Mouse (Mus musculus): ENCODE data around the gene Mthfsl.
"Not testable (repeated sequence)": the region's sequence is repeated elsewhere in the genome, so short reads cannot be mapped to it uniquely, and the experiment has no call there.

Mthfsl gene

DNA sequence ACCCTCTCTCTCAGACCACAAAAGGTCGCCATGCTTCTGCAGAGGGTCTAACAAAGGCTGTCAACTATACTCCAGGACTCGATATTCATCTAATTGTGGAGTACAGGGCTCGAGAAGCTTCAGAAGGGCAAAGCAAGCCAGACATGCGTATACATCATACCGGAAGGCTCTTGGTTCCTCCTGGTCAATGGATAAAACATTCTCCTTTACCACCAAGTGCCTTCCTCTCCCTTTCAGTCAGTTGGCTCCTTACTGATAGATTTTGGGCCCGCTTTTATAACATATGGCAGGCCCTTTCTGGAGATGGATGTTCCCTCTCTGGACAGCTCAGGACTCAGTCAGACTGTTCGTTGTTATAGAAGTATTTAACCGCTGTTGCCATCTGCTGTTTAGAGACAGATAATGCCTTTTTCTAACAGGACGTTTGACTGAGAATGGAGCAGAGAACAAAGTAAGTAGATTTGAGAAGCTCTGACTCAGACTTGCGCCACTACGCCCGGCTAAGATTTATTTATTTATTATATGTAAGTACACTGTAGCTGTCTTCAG is at the start of gene Mthfsl:
Mthfsl (minus strand) TSS at position 308 of the 549 bp plus-strand sequence.
- DNase-seq (ENCODE audit: low read depth): peak; percentile 63

DNA sequence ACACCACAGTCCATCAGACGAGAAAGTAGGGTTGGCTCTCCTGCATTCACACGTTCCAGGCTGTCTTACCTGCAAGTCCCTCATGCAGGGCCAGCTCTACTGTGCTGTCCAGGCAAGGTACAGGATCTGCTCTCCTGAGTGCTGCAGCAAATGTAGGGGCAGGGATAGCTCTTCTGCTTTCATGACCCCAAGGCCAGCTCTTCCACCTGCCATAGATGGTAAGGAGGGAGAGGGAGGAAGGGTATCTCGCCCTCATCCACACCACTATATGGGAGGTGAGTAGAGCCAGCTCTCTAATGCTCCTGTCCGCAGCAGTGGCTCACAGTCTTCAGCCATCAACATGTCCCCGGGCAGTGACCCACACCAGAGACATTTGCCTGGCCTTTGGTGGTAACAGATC is 49.4 kb upstream of the Mthfsl start:
- not testable (repeated sequence) for DNase-seq (ENCODE audit: low read depth)

DNA sequence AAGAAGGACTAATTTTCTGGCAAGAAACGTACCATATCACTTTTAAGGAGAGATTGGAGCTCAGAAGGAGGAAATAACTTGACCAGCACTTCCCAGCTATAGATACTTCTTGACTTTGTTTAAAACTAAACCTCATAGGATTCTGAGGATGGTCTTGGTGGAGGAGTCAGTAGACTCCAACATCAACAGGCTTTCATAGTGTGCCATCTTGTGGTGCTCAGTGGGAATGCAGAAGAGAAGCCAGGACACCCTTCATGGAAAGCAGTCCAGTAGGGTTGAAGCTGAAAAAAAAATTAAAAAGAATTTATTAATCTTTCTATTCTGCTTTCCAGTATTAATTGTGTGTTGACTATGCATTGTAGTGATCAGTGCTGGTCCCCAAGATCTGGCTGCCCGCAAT is 26.6 kb upstream of the Mthfsl start:
- not testable (repeated sequence) for DNase-seq (ENCODE audit: low read depth)

DNA sequence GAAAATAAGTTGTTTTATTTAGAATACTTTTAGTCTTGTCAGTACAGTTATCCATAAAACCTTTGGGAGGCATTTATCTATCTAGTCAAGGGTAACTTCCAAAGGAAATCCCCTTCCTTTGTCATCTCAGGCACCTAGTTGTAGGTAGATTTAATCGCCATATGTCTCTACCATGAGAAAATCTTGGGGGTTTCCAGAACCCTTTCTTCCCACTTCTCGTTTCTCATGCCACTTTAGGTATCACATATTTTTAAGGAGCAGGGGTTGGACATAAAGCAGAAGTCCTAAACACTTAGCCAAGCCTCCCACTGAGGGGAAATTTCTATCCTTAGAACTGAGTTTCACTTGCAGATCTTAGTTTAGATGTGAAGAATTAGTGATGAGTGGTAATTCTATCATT is 25.9 kb upstream of the Mthfsl start:
- DNase-seq (ENCODE audit: low read depth): not testable (repeated sequence)

DNA sequence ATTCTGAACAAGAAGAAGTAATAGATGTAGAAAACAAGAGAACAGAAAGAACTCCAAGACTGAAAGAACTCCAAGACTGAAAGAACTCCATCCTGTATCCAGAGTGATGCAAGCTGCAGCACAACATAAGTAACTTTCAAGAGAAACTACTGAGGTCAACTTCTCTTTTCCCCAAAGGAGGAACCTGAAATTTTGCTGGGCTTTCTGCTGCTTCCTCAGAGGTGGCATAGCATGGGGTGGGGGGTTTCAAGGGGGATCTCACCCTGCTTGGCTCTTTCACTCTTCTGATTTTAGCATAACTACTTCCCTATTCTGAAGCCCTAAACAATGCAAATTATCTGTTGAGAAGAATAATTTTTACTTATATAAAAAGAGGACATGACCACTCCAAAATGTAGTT is 15.2 kb upstream of the Mthfsl start:
- DNase-seq (ENCODE audit: low read depth): not testable (repeated sequence)

DNA sequence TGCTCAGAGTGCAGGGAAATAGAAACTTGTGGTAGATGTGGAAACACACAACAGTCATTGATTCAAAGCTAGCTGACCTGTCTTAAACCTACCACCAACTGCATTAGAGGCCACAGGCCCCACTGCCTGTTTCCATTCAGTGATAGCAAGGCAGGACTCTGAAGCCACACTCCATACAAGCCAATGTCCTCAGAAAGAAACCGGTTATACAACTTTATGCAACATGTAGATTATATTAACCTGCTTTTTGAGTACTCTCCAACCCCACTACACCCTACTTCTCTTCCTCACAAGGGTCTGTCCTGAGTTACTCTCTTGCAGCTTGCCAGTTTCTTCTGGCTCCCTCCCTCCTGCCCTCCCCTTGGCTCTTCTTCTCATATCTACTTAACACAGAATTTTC is 13.1 kb upstream of the Mthfsl start:
- DNase-seq (ENCODE audit: low read depth): not testable (repeated sequence)

DNA sequence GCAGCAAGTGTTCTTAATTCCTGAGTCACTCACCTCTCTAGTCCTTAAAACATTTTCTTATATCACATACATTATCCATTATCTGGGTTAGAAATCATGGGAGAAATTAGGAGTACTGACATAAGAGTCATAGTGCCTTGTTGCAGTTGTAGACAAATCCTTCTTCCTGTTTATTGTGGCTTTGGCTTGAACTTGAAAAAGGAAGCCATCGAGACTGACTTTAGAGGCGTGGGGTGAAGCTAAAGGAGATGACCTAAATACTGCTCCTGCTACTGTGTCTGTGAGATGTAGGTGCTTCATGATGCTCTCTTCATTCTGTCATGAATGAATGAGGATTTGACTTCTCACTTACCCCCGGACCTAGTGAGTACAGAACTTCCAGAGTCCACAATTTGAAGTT is 12.2 kb upstream of the Mthfsl start:
- DNase-seq (ENCODE audit: low read depth): not testable (repeated sequence)

DNA sequence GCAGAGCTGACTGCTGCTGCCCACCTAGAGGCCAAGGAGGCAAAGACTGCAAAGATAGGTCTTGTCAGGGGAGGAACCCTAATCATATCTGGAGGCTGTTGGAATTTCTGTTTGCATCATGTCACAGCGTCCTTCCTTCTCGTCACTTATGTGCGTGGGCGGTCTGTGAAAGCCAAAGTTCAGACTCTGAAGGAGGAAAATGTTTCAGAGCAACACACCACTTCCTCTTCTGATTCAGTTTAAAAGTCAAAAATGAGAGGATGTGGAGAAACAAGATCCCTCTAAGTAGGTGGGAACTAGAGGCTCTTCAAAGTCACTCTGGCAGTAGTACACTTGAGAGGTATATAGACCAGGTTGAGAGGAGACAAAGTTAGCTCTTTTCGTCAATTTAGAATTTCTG is 11.6 kb upstream of the Mthfsl start, which contains the start of gene Bcl2a1d:
Bcl2a1d (minus strand) TSS at position 187 of the 400 bp plus-strand sequence.
- peak; percentile 38 for DNase-seq (ENCODE audit: low read depth)

DNA sequence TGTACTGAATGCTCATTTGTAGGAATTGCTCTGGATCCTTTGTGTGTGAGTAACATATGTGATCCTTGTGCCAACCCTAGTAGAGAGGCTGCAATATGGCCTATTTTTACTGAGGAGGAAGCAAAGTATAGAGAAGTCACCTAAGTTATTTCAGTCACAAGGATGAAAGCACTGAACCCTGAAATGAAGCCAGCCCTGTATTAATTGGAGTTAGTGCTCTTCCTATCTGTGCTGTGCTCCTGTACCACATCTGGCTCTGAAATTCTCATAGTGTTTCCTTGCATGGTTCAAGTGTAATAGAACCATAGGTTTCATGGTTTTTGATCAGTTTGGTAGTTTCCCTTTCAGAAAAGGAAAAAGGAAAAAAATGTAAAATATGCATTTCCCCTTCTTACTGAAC is 8.2 kb upstream of the Mthfsl start:
- DNase-seq (ENCODE audit: low read depth): not testable (repeated sequence)

DNA sequence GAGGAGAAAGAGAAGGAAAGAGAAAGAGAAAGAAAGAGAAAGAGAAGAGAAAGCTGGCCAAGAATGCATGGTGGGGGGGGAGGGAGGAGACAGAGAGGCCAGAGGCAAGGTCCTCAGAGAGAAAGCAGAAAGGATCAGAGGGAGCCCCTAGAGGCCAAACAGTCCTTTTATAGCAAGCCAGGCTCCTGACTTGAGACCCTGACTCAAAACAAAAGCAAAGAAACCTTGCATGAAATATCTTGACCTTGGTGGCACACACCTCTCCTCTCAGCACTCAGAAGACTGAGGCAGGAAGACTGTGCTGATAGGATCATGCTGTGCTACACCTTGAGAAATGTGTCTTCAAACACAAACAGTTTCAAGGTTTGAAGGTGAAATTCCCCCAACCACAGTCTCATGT is 1.5 kb upstream of the Mthfsl start:
- not testable (repeated sequence) for DNase-seq (ENCODE audit: low read depth)

DNA sequence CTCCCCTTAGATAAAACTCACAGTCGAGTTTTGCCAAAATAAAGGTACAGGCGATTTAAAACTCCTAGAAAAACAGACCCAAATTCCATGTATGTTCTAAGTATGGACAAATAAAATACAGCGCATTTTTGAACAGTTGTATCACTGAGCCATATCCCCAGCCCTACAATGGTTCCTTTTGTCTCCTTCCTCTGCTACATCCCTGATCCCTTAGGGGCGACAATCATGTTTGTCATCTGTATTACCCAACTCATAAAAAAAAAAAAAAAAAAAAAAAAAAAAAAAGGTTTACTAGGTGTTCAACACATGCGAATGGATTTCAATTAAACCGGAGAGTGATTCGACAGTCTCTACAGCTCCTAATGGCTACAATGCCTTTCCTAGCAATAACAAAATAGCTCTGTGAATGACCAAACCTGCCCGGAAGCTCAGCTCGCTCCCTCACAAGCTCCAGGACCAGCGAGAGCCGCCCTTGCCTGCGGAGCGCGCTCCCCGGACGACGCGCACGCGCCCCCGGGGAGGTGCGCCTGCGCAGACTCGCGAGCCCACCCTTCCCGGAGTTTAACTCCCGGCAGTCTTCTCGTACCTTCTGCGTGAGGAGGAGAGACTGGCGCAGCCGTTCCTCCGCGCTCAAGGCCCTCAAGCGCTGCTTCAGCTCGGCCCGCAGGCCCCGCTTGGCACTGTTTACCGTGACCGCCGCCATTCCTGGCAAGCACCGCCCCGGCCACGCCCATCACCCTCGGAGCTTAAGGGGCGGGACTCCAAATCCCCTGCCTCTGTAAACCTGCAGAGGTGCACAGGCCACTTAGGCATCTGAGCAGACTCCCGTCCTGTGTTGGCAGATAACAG is 799 bp downstream of the Mthfsl start:
- peak; percentile 26 for DNase-seq (ENCODE audit: low read depth)

DNA sequence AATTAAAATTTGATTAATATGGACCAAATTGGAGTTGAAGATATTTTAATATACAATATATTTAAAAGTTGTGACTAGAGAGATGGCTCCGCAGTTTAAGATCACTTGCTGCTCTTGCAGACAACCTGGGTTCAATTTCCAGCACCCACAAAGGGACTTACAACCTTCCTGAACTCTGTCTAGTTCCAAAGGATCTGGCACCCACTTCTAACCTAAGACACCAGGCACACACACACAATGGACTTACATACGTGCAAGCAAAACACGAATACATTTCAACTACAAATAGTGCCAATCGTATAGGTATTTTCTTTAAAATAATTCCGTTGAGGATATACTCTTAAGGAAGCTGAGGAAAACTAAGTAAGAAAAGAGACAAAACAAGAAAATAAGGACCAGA is 1.5 kb downstream of the Mthfsl start:
- DNase-seq (ENCODE audit: low read depth): not testable (repeated sequence)

DNA sequence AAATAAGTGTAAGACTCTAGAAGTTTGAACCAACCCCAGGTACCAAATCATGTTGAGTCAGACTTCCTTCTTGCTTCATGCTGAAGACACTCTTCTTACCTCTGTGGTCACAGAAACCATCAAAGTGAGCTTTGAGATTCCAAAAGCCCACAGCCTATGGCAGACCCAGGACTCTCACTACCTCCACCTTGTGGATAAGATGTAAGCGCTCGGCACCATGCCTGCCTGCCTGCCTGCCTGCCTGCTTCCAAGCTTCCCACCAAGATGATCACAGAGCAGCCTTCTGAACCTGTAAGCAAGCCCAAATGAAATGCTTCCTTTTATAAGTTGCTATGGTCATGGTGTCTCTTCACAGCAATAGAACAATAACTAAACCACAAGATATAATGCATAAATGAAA is 2.0 kb downstream of the Mthfsl start:
- peak; percentile 13 for DNase-seq (ENCODE audit: low read depth)

DNA sequence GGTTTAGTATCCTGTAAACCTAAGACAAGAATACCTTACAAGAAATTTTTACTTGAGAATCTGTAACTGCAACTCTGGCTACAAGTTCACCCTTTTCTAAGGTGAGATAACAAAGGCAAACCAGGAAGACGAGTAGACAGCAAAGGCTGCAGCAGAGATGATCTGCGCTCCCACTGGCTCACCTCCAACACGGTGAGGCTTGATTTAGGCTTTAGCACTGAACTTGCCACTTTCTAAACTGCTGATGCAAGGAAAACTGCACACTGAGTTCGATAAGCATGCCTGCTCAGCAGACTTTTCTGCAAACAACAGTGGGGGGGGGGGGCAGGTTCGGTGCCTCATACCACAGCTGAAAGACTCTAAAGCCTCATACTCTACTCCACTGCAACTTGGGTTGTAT is 5.6 kb downstream of the Mthfsl start:
- DNase-seq (ENCODE audit: low read depth): not testable (repeated sequence)

DNA sequence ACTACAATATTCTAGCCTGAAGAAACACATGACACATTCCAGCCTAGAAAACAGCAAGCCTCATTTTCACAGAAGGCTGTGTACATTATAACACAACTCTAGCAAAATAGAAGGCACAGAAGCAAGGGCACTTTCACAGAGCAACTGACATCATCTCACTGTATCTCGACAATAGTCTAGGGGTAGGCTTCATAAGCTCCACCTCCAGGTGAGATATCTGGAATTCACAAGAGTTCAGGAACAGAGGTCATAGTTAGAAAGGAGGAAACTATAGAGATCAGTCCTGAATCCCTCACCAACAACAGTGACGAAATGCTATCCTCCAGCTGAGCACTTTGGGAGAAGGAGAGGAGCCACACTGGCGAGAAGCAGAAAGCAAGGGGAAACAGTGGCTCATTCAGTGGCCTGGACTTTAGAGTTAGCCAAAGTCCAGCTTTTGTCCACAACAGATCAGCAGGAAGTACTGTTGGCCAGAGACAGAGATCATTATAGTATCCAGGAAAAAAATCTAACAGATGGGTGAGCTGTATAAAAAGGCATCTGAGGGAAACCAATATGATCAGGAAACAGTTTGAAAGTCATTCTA is 7.8 kb downstream of the Mthfsl start:
- DNase-seq (ENCODE audit: low read depth): not testable (repeated sequence)

DNA sequence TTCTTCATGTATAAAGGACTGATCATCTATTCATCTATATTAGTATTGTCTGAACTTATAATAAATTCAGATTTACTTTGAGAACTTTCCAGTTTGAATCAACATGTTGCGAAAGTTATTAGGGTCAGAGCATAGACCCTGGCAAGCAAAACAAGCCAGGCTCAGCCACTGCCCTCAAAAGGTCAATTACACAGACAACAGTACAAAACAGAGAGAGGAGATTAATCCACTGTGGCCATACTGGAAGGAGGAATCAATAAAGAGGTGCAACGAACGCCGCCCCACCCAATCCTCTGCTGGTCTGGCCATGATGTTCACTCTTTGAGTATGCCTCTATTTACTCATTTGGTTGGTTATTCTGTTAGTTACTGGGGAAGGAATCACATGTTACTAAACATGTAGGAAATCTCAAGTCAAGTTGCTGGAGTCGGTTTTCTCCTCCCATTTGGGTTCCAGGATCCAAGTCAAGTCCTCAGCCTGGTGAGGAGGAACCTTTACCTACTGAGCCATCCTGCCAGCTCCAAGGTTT is 9.1 kb downstream of the Mthfsl start:
- DNase-seq (ENCODE audit: low read depth): not testable (repeated sequence)

DNA sequence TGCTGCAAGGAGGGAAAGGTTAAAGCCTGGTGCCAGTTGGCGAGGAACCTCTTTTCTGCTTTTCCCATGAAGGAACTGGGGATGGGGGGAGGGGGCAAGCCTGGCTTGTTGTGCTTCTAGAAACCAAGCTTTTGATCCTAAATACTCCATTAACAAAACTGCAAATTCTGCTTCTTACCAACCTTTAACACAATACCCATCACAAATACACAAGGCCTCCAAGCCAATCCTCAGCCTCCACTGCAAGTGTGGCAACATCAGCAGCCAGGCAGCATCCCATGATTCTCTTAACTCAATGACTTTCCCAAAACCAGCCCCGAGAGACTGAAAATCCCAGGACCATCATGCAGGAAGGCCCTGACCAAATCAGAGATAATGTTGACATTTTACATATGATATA is 9.7 kb downstream of the Mthfsl start:
- not testable (repeated sequence) for DNase-seq (ENCODE audit: low read depth)

DNA sequence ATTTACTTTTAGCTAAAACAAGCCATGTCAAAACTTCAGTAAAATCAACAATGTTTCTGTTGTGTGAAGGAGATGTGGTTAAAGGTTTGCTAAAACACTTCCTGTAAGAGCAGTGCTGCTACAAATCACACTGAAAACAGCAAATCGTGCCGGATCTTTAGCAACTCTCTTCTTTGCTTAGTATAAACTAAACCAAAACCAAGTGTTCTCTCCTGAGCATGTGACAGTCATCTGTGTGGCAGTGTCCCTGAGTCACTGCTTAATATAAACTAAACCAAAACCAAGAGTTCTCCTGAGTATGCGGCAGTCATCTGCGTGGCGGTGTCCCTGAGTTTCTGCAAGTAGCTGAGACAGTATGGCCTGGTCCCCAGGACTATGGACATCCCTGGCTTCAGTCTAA is 10.3 kb downstream of the Mthfsl start:
- peak; percentile 25 for DNase-seq (ENCODE audit: low read depth)

DNA sequence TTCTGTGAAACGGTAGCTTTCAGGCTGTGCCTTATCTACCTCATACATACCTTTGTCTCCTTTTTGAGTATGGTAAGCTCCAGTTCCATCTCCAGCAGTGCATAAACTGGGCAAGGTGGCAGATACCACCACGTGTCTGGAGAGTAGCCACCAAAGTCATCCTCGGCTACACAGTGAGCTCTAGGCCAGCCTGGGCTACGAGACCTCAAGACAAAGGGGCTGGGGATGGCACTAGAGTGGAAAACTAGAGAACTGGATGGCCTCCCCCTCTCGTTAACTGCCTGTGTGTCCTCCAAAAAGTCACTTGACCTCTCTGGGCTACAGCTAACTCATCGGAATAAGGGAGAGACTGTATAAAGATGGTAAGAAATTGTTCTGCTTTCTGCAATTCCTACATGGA is 10.8 kb downstream of the Mthfsl start:
- DNase-seq (ENCODE audit: low read depth): no peak

DNA sequence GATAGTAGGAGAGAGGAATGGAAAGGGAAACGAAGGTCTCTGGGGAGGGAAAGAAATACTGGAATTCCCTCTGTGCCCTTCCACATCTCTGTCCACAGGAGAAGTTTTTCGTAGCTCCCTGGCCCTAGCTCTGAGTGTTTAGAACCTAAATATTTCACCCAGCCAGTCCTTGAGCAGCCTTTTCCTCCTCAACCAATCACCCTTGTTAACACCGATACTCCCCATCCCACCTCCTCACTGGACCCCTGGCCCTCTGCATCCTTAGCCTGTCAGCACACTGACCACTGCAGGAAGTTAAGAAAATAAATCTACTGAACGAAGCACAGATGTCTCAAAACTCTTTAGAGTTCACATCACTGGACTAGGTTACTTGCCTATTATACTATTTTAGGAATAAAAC is 13.4 kb downstream of the Mthfsl start:
- DNase-seq (ENCODE audit: low read depth): no peak

DNA sequence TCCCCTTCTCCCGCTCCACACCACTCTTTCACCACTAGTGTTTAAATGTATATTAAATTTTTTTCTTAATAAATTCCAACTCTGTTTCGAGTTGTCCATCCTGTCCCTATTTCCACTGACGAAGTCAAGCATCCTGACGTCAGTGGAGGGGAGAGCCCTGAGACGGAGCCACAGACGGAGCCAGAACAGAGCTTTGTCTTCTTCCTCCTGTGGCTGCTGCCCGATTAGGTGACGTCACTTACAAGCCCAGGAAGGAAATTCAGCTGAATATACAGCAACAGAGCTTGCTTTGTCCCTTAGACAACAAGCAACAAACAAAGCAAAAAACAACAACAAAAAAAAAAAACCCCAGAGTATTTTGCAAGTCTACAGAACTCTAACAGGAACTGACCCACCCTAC is 14.9 kb downstream of the Mthfsl start:
- DNase-seq (ENCODE audit: low read depth): not testable (repeated sequence)

DNA sequence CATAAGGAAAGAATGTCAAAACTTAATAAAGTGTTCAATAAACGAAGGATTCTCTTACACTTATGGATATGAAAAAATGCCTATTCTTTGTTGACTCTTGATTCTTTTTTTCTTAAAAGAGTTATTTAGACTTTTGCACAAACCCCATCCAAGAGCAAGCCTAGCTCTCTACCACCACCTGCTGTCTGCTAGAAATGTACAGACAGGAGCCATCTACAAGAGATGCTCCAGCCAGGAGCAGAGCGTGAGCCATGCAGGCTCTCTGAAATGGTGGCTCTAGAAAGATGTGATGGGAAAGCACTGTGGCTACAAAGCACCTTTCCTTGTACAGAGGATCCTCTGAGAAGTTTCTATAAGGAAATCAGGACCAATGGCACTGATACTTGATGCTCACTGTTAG is 21.4 kb downstream of the Mthfsl start:
- not testable (repeated sequence) for DNase-seq (ENCODE audit: low read depth)

DNA sequence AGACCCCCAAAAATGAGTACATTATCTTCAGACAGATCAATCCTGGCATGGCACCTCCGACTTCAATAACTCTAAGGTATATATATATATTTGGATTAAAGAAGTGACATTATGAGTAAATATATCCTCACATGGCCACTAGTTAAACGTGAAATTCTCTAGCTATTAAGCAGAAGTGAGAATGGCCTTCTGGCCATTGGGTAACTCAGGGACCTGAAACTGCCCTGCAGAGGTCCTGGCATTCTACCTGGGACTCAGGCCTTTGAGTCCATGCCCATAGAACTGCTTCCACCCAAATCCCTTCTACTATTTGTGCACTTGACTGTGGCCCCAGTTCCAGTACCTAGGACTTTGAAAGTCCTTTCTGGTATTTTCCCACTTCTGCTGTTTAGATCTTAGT is 28.8 kb downstream of the Mthfsl start:
- DNase-seq (ENCODE audit: low read depth): not testable (repeated sequence)

Data from 416B (cell line).